Mouse (Mus musculus) heart, embryonic 15.5 days (tissue): ENCODE data around the gene Ntsr1. TPM values are rescaled to one million over a fixed set of nuclear protein-coding genes. Genes with fewer than 3 reads are reported as not detected.

Experiments
- polyA plus RNA-seq: library from polyadenylated mRNA; unstranded; fragments of >200 nt; fragmentation: Nextera tagmentation; extraction: Ambion mirVana; gene quantifications from 2 replicates; pipeline ENCODE4 v1.2.1, GENCODE M21; 2015

Gene Ntsr1
- polyA plus RNA-seq, 1 experiment from 2014 or later, result 1.8 TPM

Other genes starting within 250 kb of the Ntsr1 start
- gene Rps21, start 242.6 kb upstream of the Ntsr1 start, polyA plus RNA-seq, result 259 and 352 TPM in 2 replicates
- 8.4 and 10.5 TPM in 2 replicates for gene Cables2, start 226.5 kb upstream of the Ntsr1 start, polyA plus RNA-seq
- gene Rbbp8nl, start 210.1 kb upstream of the Ntsr1 start, polyA plus RNA-seq, result 0.06 and 0.28 TPM in 2 replicates
- 5.3 and 7.9 TPM in 2 replicates for gene Gata5, start 165.3 kb upstream of the Ntsr1 start, polyA plus RNA-seq
- gene Slco4a1, start 43.7 kb upstream of the Ntsr1 start, polyA plus RNA-seq, result 0.26 and 1.6 TPM in 2 replicates
- gene Mrgbp, start 81.3 kb downstream of the Ntsr1 start, polyA plus RNA-seq, result 22.3 and 24.3 TPM in 2 replicates
- 42.6 and 51.1 TPM in 2 replicates for gene Ogfr, start 89.3 kb downstream of the Ntsr1 start, polyA plus RNA-seq
- gene Col9a3, start 97.8 kb downstream of the Ntsr1 start, polyA plus RNA-seq, result 12.7 and 30.0 TPM in 2 replicates
- 0.05 and 0.10 TPM in 2 replicates for gene Tcfl5, start 142.7 kb downstream of the Ntsr1 start, polyA plus RNA-seq
- gene Dido1, start 210.0 kb downstream of the Ntsr1 start, polyA plus RNA-seq, result 14.0 and 19.0 TPM in 2 replicates
- 45.3 and 47.4 TPM in 2 replicates for gene Gid8, start 210.1 kb downstream of the Ntsr1 start, polyA plus RNA-seq
- gene Slc17a9, start 225.3 kb downstream of the Ntsr1 start, polyA plus RNA-seq, result 0.48 and 1.7 TPM in 2 replicates